Mouse (Mus musculus) erythroblast, embryonic 14.5 days (primary cell): ENCODE data around the gene Poc1a.

Experiments
- GATA1 ChIP-seq: IDR thresholded peaks from 2 replicates; pipeline ENCODE4 v1.6.1; 2012; ENCODE audit warnings: low read length, inconsistent platforms, mixed read lengths
- TAL1 ChIP-seq: IDR thresholded peaks from 3 replicates; pipeline ENCODE4 v1.6.1; 2012; ENCODE audit warnings: low read length, inconsistent platforms, mixed read lengths

DNA sequence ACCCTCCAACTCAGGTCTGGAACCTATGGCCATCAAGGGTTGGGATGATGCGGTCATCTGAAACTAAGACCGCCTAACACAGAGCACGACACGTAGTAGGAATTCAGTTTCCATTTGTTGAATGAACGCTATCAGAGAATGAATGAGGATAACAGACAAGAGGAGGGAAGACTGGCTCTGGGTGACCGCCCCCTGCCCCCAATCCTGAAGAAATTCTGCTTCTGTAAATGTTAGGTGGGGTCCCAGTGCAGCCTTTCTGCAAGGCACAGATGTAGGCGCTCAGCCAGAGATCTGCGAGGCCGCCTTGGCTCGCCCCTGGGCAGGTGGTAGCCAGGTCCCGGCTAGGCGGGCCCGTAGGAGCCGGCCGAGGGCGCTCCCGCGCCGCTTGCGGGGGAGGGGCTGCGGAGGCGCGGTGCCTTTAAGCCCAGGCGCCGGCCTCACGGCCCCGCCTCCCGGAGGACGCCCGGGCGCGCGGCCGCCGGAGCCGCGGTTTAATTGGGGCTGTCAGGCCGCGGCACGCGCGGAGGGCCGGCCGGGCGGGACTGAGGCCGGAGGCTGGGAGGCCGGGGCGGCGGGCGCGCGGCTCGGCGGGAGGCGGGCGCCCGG lies 87.4 kb downstream of the Poc1a start, which contains the start of gene Dusp7:
- TF ChIP-seq TAL1: no peak
- TF ChIP-seq GATA1: no peak
